Mouse (Mus musculus): Measurements from ENCODE around the gene Trpt1.
A peak's percentile ranks its signal among the peaks of the same experiment; 100 is the strongest.

Gene Trpt1

GRCm38 (mm10) chr19:6994002-6994401 is 1.9 kb upstream of the Trpt1 start:
- DNase-seq (ENCODE audit: low spot score) = no peak

GRCm38 (mm10) chr19:6994489-6994888 is 1.4 kb upstream of the Trpt1 start:
- no peak for DNase-seq (ENCODE audit: low spot score)

GRCm38 (mm10) chr19:6995255-6995991 is 508 bp upstream of the Trpt1 start:
- no peak for DNase-seq (ENCODE audit: low spot score)

GRCm38 (mm10) chr19:6997721-6998290 is 1.9 kb downstream of the Trpt1 start:
- no peak for DNase-seq (ENCODE audit: low spot score)

- no peak for DNase-seq (ENCODE audit: low spot score)
Observed at GRCm38 (mm10) chr19:6999360-7000063, 3.6 kb downstream of the Trpt1 start.

- DNase-seq (ENCODE audit: low spot score) = no peak
Observed at GRCm38 (mm10) chr19:7006892-7007593, 11.1 kb downstream of the Trpt1 start.

- no peak for DNase-seq (ENCODE audit: low spot score)
Observed at GRCm38 (mm10) chr19:7012426-7012825, 16.5 kb downstream of the Trpt1 start.

- DNase-seq (ENCODE audit: low spot score) = no peak
Observed at GRCm38 (mm10) chr19:7013984-7014383, 18.1 kb downstream of the Trpt1 start.

GRCm38 (mm10) chr19:7014481-7015135 is 18.7 kb downstream of the Trpt1 start:
- DNase-seq (ENCODE audit: low spot score) = no peak

GRCm38 (mm10) chr19:7017541-7018457 is 21.9 kb downstream of the Trpt1 start:
- no peak for DNase-seq (ENCODE audit: low spot score)

- no peak for DNase-seq (ENCODE audit: low spot score)
Observed at GRCm38 (mm10) chr19:7018546-7018945, 22.6 kb downstream of the Trpt1 start.

- DNase-seq (ENCODE audit: low spot score) = no peak
Observed at GRCm38 (mm10) chr19:7019191-7019590, 23.3 kb downstream of the Trpt1 start, which contains the start of gene Fermt3. Gene Fermt3, minus strand, starts transcription at chr19:7019469.

- peak; percentile 64 for DNase-seq (ENCODE audit: low spot score)
Observed at GRCm38 (mm10) chr19:7020224-7020641, 24.3 kb downstream of the Trpt1 start.

GRCm38 (mm10) chr19:7029531-7029930 is 33.6 kb downstream of the Trpt1 start:
- no peak for DNase-seq (ENCODE audit: low spot score)

- DNase-seq (ENCODE audit: low spot score) = no peak
Observed at GRCm38 (mm10) chr19:7034006-7034405, 38.1 kb downstream of the Trpt1 start.

GRCm38 (mm10) chr19:7039088-7039720 is 43.3 kb downstream of the Trpt1 start:
- DNase-seq (ENCODE audit: low spot score) = peak; percentile 43

GRCm38 (mm10) chr19:7039841-7040636 is 44.1 kb downstream of the Trpt1 start, which contains the start of gene Stip1:
Gene Stip1, minus strand, starts transcription at chr19:7039967.
- peak; percentile 99 for DNase-seq (ENCODE audit: low spot score)

- DNase-seq (ENCODE audit: low spot score) = no peak
Observed at GRCm38 (mm10) chr19:7040637-7041130, 44.8 kb downstream of the Trpt1 start.

GRCm38 (mm10) chr19:7041171-7041570 is 45.2 kb downstream of the Trpt1 start:
- no peak for DNase-seq (ENCODE audit: low spot score)

Measured in MN1 (cell line).